Mouse (Mus musculus): ENCODE measurements at regions not wholly inside any gene's neighbourhood (a gene's known extent, or its start where the extent isn't known, plus 50 kb on each side); places are given as distances from the start of the nearest gene placed in this dataset.

- TF ChIP-seq CTCF (IDR thresholded peaks at IDR 0.05; ENCODE audit: control insufficient read depth, insufficient read depth, insufficient replicate concordance, low read depth, low read length) = no peak
- no peak for TF ChIP-seq POLR2A (IDR thresholded peaks at IDR 0.05; ENCODE audit: control insufficient read depth, low read depth, low read length)
Measured at GRCm38 (mm10) chr10:23571013-23571412, 216.1 kb downstream of the Rps12 start.

Data from testis, adult 2 months (tissue).